Mouse (Mus musculus): ENCODE data around the gene Prr22.

Prr22 gene

DNA sequence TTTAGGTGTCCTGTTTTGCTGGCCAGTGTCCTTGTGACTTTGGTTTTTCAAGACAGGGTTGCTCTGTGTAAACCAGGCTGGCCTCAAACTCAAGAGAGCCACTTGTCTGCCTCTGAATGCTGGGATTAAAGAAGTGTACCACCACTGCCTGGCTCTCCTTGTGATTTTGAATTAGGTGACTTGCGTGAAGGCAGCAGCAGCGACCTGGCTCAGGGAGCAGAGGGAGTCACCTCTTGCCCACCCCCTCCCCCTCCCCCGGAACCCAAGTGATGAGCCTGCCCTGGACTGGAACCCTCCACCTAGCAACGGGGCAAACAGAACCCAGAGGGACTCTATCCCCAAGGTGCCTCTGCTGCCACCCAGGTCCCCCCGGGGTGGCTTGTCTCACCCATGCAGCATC is at the start of gene Prr22:
Gene Prr22 (plus strand): TSS at position 301 of the 400 bp plus-strand sequence.
- DNase-seq: no peak

DNA sequence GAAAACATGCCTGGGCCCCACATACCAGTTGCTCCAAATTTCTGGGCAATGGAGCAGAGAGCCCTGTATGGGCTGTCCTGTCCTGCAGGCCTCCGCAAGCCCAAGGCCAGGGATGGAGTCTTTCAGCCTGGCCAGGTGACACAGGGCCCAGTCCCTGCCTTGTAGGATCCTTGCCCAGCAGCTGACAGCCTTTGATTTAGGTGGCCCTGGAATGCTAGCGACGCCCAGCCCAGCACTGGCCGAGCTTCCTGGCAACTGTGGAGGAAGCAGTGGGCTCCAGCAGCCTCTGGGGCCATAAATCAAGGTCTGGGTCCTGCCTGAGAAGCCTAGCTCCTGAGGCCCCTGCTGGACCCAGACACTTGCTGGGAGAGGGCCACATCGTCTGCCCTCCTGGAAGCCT is 47.6 kb upstream of the Prr22 start:
- no peak for DNase-seq

DNA sequence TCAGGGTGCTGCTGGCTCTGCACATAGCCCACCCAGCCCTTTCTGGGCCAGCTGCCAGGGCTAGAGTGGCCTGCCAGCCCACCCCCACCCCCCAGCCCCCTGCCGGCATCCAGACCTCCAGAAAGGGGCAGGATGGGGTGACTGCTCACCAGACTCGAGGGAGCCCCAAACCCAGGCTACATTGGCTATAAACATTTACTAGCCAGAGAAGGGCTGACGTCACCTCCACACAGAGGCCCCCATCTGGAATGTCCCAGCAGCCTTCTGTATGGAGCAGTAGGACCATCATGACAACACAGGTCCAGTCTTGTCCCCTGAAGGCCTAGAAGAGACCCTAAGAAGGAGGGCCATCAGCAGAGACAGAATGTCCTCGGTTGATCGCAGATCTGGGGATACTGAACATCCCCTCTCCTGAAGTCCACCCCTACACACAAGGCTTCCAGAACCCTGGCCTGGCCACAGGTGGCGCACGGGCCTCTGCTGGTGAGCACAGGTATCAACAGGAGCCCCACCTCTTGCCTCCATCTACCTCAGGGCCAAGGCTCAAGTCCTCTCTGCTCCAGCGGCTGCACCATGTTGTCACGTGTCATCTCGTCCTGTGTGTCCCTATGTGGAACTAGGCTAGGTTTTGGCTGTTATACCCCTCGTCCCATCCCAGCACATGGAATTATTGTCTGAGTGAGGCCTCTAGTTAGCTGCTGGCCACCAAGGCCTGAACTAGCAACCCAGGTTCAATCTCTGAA is 46.5 kb upstream of the Prr22 start:
- no peak for DNase-seq

DNA sequence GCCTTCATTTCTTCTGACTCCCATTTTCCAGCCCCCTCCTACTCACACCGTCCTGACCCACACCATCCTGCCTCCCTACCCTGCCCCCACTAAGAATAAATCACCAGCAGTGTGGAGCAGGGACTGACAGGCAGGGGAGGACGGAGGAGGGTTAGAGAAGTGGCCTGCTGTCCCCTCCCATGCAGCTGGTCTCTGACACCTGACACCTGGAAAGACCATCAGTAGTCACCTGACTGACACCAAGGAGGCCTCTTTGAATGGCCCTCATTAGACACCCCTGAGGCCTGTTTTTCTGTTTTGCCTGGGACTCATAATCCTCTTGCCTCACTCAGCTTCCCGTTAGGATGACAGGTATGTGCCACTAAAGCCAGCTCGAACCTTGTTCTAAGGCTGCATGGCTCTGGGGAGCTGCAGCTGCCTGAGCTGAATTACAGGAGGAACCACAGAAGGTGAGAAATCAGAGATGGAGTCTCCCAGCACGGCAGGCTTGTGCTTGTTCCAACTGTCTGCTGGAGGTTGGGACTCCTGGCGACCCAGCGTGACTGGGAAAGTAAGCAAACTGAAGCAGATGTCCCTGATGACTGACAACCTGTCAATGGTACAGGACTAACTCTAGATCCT is 42.9 kb upstream of the Prr22 start:
- no peak for DNase-seq

DNA sequence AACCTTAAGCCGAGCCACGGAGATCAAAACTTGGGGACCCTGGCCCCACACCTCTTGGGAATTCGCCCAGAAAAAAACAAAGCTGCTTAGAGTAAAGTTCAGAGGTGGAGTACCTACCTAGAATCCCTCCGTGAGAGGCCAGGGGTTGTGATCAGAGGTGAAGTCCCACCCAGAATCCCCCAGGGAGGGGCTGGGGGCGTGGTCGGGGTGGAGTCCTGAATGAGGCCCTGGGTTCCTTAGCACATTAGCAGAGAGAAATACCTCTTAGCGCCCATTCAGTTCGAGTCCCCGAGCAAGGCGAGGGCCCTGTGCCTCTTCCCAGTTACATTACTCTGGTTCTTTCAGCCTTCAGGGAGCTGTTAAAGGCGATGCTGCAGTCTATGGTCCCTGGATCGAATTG is 42.4 kb upstream of the Prr22 start:
- DNase-seq: peak; percentile 36

DNA sequence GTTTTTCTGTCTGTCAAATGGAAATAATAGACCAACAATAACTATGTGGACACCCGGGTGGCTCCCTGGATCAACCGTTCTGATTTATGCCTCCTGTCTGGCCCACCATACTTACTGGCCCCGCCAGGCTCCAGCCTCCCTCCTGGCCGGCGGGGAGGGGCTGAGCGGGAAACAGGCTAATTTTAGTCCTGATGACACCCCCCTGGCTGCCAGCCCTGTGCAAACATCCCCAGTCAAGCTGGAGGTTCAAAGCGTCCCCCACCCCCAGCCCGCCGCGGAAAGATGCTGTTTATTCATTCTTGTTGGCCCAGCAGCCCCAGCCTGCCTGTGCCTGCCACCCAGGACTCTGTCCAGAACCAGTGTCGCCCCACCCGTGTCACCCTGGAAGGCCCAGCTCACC is 41.9 kb upstream of the Prr22 start:
- DNase-seq: no peak

DNA sequence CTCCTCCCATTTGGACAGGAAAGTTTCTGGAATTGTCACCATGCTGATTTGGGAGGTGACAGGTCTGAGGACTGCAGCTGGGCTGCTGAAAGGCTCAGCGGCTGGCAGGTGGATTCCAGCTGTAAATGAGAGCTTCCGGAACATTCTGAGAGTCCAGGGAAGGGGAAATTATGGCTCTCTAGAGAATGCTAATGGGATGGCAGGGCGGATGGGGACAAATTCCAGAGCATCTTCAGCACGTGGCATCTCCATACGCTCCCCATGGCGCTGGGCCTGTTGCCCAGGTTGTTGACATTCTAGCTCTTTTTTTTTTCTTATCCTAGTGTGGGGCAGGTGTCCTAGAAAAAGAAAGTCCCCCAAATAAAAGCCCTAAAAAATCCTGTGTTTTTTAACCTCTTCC is 40.9 kb upstream of the Prr22 start:
- no peak for DNase-seq

DNA sequence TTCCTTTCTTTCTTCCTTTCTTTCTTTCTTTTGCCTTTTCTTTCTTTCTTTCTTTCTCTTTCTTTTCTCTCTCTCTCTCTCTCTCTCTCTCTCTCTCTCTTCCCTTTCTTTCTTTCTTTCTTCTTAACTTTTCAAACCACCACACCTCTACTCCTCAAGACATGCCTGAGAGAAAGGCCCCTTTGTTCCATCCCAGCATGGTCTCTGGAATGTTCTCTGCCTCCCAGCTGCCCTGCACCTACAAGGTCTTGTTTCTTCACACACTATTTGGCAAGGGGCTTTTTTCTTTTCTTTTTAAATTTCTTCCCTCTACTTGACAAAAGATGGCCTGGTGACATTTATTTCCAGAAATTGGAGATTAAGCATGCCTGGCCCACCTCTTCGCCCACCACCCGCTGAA is 40.4 kb upstream of the Prr22 start:
- DNase-seq: no peak

DNA sequence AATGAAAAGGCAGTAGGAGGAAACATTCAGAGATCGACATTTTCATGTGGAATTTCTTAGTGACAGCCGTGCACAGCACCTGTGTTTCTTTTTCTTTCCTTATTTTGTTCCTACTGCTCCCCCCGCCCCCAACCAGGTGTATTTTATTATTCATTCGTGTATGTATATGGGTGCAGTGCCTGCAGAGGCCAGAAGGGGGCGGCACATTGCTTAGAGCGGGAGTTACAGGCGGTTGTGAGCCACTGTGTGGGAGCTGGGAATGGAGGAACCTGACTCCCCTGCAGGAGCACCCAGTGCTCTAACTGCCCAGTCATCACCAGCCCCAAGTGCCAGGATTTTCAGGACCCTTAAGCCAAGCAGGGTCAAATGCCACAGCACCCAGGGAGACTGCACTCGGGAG is 33.5 kb upstream of the Prr22 start:
- DNase-seq: peak; percentile 29 to 44

DNA sequence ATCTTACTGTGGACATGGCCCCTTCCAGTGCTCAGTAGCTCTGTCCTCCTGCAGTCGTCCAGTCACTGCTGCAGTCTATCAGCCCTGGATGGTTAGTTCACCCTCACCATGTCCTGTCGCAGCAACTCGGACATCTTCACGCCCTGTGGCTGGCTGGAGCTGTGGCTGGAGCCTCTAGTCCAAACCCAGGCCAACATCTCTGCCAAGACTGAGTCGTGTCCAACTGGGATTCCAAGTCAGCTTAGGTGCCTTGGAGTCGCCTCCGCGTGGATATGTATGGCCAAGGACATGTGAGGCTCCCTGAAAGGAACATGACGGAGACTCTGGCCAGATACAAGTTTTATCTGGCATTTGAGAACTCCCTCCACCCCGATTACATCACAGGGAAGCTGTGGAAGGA is 31.8 kb upstream of the Prr22 start:
- no peak for DNase-seq

DNA sequence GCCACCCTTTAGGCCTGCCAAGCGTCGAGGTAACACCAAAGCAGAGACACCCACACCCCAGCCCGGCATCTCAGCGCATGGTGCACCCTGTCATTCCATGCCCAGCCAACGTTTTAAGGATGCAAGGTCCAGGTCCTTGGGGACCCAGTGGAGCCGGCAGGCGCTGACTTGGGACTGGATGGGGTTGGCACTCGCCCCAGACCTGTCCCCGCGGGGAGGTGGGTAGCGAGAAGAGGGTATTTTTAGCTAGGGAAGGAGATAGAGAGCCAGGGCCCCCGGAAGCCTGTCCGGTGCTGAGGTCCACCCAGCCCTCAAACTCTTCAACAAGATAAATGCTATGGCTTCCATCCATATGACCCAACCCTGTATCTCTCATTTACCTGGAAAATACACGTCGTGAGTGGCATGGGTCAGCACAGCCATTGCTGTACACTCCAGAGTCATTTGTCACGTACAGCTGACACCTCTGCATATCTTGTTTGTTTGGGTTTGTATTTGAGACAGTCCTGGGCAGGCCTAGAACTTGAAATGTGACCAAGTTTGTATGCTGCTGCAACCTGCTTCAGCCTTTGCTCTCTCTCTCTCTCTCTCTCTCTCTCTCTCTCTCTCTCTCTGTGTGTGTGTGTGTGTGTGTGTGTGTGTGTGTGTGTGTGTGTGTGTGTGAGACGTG is 29.8 kb upstream of the Prr22 start:
- no peak for DNase-seq

DNA sequence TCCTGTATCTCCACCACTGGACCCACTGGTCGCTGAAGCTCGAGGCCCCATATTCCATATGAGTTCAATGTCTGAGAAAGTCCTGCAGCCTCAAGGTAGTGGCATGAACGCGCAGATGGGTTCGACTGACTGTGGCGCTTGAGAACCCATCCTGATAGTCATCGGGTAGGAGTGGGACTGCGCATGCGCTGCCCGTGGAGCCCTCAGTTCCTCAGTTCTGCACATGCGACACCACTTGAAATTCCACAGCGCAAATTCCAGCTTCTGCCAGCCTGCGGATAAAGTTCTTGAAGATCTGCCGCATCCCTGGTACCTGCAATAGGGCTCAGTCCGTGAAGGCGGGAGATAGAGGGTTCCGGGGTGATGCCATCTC is 29.3 kb upstream of the Prr22 start:
- DNase-seq: no peak

DNA sequence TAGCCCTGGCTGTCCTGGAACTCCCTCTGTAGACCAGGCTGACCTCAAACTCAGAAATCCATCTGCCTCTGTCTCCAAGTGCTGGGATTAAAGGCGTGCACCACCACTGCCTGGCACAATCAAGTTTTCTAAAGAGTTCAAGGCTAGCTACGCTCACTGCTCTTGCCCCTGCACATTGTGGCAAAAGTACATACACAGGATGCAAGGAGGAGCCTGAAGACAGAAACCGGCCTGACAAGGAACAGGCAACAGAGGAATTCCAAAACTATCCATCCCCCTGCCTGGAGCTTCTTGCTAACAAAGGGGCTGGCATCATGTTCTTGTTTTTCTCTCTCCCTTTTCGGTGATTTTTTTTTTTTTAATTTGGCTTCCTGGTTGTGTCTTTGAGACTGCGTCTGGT is 25.9 kb upstream of the Prr22 start:
- DNase-seq: no peak

DNA sequence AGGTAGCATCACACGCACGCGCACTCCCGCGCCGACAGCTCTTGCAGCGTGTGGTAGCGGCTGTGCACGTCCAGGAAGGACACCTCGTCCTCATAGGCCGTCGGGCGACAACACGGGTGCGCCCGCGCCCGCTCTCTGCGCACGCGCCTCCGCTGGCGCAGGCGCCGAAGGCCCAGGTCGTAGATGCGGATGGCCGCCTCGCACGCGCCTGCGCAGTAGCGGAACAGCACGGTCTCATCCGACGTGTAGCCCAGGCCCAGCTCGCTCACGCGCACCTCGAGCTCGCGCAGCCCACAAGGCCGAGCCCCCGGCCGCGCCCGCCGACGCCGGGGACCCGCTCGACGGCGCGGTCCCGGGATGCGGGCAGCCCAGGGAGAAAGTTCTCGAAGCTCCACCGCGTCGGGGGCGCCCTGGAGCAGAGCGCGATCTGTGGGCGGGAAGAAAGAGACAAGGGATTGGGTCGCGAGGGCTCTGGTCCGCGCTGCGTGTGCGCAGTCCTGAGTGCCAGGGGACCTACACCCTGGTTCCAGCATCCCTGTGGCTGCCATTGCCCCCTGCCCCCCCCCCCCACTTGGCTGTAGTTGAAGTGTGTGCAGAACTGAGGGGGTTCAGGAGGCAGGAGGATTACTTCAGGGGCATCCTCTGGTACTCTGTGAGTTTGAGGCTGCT is 18.5 kb upstream of the Prr22 start:
- DNase-seq: no peak

DNA sequence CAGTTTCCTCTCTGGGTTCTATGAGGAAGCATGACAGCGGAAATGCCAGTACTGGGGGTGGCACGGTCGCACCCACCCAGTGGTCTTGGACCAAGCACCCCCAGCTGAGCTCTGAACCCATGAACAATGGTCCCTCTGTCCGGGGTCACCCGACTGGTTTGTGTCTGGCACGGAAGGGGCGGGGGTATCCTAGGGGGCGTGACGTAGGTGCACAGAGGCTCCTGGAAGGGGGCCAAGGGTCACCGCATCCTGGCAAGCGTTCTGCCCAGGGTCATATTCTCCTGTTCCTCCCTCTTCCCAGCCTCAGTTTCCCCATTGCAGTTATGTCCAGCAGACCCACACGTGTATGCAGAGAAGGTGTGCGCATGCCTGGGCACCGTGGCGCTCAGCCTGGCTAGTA is 16.6 kb upstream of the Prr22 start:
- DNase-seq: no peak

DNA sequence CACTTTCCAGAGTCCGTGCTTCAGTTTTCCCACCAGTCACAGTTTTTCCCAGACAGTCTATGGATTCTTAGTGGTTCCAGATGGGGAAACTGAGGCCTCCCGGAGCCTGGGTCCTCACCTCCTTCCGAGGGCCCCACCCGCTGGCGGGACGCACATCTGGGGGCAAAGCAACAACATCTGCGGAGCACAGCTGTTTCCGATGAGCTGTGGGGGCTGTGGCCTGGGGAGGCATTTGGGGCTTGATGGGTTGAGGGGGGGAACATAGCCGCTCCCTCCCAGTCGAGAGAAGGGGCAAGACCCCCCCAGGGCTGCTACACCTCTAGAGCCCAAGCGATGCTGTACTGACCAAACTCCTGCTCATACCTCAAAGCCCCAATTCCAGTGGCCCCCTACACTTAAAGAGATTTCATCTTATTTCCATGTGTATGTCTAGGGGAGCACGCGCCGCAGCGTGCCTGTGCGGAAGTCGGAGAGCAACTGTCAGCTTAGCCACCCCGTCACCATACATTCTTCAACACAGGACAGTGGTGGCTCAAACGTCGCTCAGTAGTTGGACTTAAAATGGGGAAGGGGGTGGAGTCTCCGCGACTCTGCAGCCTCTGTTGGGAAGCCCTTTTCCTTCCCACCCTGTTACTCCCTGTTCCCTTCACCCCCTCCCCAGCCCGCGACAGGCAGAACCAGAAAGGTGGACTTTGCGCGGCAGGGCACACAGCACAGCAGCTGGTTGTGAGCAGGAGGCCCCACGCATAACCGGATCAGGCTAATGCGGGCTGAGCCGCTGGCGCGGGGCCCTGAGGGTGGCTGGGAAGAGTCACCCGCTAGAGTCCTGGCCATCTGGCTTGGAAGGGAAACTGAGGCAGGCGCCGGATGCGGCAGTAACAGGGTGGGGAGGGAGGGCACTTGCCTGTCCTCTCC is 15.5 kb upstream of the Prr22 start:
- no peak for DNase-seq

DNA sequence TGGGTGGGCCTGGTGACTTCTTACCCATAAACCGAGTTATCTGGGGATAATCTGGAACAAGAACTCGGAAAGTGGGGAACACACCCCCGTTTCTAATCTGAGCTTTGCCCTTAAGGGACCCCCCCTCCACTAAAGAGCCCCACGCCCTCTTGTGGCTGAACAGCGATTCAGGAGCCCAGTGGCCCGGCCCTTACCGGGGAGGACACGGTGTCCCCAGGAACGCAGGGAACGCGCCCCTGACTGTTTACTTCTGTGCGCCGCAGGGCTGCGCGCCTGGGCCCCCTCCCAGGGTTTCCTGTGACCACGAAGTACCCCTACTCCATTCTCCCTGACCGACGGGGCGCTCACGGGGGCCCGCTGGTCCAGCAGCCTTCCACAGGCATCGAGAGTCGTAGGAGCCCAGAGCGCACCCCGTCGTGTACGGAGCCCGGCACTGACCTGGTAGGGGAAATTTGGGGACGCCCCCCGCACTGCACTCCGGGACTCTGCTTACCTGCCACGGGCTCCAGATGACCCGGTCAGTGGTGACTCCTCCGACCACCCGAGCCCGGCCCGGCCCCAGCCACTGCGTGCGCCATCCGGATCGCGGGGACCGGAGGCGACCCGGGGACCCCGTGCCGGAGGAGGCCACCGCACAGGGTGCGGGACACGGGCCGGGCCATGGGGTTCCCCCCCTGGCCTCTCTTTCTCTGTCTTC is 13.2 kb upstream of the Prr22 start:
- peak; percentile 34 to 40 for DNase-seq

DNA sequence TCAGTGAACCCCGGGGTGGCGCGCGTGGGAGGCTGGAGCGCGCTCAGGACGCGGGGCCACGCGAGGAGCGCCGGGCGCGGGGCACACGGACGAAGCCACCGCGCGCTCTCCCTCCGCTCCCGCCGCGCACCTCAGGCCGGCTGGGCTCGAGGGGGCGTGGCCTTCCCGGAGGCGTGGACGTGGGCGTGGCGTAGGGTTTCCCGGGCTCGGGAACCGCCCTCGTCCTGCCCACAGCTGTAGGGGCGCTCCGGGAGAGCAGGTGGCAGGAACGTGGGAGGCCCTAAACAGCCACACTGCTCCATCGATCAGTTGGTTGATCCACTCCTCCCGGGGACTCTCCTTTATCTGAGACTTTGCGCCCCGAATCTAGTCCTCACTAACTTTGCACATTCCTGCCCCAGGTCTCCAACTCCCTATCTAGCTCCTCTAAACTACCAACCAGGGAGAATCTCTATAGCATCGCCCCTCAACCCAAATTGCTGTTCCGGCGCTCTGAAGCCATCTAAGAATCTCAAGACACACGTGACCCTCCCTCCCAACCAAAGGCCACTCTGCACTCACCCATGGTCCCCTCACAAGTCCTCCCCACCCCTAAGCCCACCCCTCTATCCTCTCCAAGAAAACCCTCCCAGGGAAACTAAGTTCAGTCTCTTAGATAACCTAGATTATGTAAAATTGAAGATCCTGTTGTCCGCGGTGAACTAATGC is 12.5 kb upstream of the Prr22 start, which contains the start of gene Nrtn:
Gene Nrtn (minus strand): TSS at position 115 of the 708 bp plus-strand sequence.
- peak; percentile 29 to 34 for DNase-seq

DNA sequence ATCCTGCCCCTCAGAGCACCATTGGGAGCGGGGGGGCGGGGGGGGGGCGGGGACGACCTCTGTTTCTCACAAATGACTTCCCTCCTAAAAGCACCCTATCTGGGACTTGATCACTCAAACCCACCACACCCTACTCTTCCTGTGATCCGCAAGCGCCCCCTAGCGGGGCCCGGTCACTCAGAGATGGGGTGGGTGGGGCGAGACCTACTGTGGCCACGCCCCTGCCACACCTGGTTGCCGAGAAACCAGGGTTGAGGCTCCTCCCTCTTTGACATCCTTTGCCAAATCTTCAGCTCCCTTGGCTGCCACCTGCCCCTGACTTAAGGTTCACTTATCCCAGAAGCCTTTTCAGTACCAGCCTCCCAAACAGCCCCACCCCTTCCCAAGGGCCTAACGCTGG is 11.9 kb upstream of the Prr22 start:
- peak; percentile 95 to 96 for DNase-seq

DNA sequence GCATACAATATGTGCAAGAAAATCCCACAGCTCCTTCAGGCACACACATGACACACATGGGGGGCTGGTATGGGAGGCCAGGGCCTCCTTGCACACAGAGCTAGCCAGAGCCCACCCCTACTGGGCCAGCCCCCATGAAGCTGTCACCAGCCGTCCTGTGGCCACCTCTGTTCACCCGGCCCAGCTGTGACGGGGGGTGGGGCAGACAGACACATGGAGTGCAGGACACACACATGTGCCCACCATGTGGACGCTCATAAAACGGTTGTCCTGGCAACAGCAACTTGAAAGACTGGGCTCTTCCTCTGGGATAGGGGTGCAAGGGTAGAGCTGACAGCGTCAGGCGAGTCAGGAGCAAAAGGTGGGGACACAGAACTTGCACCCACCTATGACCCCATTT is 10.8 kb upstream of the Prr22 start:
- no peak for DNase-seq

DNA sequence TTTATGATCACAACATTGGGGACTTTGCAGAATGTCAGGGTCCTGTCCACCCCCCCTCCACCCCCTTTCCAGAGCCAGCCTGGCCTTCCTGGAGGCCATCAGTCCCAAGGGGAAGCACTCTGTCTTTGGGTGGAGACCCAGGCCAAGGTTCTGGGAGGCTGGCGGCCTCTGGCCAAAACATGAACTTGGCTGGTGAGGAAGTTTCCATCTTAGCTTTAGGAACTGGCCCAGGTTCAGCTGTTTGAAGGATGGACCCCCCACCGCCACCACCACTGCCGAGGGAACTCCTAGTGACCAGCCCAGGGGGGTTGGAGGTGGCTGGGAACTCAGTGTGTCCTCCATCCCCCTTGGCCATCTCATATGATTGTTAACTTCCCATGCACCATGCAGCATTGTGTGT is 9.0 kb upstream of the Prr22 start:
- DNase-seq: no peak
